Mouse (Mus musculus) frontal cortex, postnatal 14 days (tissue): ENCODE measurements at regions not wholly inside any gene's neighbourhood (a gene's known extent, or its start where the extent isn't known, plus 50 kb on each side); places are given as distances from the start of the nearest gene placed in this dataset.

Experiments used
- DNase-seq, 2 experiments: peaks; one replicate each; pipeline ENCODE4 v3.0.0; 2022; ENCODE audit warnings: low spot score in 2 of 2

GRCm38 (mm10) chr3:119958799-119959467 is 174.7 kb upstream of the Ptbp2 start:
- no peak for DNase-seq

- no peak for DNase-seq
These were observed 173.3 kb upstream of the Ptbp2 start for GRCm38 (mm10) chr3:119957529-119957928.

GRCm38 (mm10) chr3:119955745-119956615 is 171.7 kb upstream of the Ptbp2 start:
- no peak for DNase-seq

- no peak for DNase-seq
These were observed 166.5 kb upstream of the Ptbp2 start for GRCm38 (mm10) chr3:119950721-119951120.

- DNase-seq, result no peak
These were observed 165.8 kb upstream of the Ptbp2 start for GRCm38 (mm10) chr3:119950070-119950469.

GRCm38 (mm10) chr3:119949620-119950019 is 165.4 kb upstream of the Ptbp2 start:
- DNase-seq, result no peak

- DNase-seq, result no peak
These were observed 164.8 kb upstream of the Ptbp2 start for GRCm38 (mm10) chr3:119949041-119949470.

GRCm38 (mm10) chr3:119947126-119947525 is 162.9 kb upstream of the Ptbp2 start:
- no peak for DNase-seq

GRCm38 (mm10) chr3:119944115-119944514 is 159.8 kb upstream of the Ptbp2 start:
- no peak for DNase-seq

GRCm38 (mm10) chr3:119939091-119939490 is 154.8 kb upstream of the Ptbp2 start:
- no peak for DNase-seq

GRCm38 (mm10) chr3:119938425-119938824 is 154.2 kb upstream of the Ptbp2 start:
- no peak for DNase-seq

- DNase-seq, result no peak
These were observed 152.3 kb upstream of the Ptbp2 start for GRCm38 (mm10) chr3:119936526-119936925.

GRCm38 (mm10) chr3:119933049-119933511 is 148.8 kb upstream of the Ptbp2 start:
- no peak for DNase-seq

- DNase-seq, result no peak
These were observed 144.0 kb upstream of the Ptbp2 start for GRCm38 (mm10) chr3:119928281-119928680.

GRCm38 (mm10) chr3:119919501-119920141 is 135.4 kb upstream of the Ptbp2 start:
- DNase-seq, result no peak

GRCm38 (mm10) chr3:119915984-119916865 is 132.0 kb upstream of the Ptbp2 start:
- DNase-seq, result no peak

GRCm38 (mm10) chr3:119911532-119911931 is 127.3 kb upstream of the Ptbp2 start:
- no peak for DNase-seq

GRCm38 (mm10) chr3:119904244-119904643 is 120.0 kb upstream of the Ptbp2 start:
- no peak for DNase-seq

GRCm38 (mm10) chr3:119895141-119895540 is 110.9 kb upstream of the Ptbp2 start:
- no peak for DNase-seq

GRCm38 (mm10) chr3:119894035-119894434 is 109.8 kb upstream of the Ptbp2 start:
- DNase-seq, result no peak

- DNase-seq, result peak in 1 of 2 experiments; percentile 7
These were observed 109.1 kb upstream of the Ptbp2 start for GRCm38 (mm10) chr3:119893165-119893910.
